Mouse (Mus musculus) CD4-positive helper T cell, adult 2 months (primary cell): ENCODE data around the gene Impdh2.

Experiments
- DNase-seq: peaks from one replicate; pipeline ENCODE4 v3.0.0-alpha.2; 2012; ENCODE audit warnings: low read depth, missing footprints, low spot score

Impdh2 gene

GRCm38 (mm10) chr9:108569381-108570206, 9.5 kb downstream of the Impdh2 start, which contains the start of gene Dalrd3:
TSS of gene Dalrd3 (plus strand) at chr9:108569886.
- peak; percentile 93 for DNase-seq

DNA sequence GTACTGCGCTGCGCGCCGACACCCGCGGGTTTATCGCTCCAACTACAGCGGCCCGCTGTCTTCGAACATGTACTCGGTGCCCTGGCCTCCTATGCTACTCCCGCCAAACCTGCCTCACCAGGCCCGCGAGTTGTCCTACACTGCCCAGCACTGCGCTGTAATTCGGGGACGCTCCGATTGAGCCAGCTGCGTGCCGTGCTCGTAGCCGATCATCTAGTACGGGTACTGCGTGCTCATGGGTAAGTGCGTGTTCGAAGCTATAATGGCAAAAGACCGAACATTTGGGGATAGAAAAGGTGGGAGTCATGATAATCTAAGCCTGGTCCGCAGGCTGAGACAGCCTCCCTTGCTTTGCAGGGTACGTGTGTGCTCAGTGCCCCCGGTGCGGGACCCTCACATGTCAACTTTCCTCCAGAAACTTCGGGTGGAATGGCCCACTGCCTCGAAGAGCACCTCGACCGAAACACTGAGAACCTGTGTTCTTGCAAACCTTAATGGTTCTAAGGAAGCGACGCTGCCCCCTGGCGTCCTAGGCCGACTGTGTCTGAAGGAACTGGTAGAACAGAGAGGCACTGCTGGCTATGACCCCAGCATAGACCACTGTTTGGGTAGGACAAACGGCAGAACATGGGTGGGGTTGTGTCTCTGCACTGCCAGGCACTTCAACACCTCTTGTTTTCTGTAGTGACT, 10.3 kb downstream of the Impdh2 start:
- DNase-seq, result peak; percentile 87

DNA sequence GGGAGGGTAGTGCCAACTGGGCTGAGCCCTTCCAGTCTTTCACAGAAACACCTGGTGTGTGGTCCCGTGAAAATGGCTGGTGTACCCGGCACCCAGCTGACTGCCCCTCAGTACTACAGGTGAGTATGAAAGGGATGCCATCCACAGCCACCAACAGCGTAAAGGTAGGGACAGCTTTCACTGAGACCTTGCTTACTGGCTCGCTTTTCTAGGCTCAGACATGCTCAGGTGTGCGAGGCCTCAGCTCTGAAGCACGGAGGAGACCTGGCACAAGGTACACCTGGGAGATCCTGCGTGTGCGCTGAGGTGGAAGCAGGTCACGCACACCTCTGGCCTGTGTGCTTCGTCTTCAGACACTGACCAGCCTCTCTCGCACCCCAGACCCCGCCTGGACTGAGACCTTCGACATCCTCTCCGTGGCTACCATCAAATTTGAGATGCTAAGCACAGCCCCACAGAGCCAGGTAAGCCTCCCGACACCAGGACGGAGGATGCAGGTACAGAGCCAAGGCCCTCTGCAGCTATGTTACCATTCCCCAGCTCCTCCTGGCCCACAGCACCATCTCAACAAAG, 11.4 kb downstream of the Impdh2 start:
- DNase-seq, result no peak

DNA sequence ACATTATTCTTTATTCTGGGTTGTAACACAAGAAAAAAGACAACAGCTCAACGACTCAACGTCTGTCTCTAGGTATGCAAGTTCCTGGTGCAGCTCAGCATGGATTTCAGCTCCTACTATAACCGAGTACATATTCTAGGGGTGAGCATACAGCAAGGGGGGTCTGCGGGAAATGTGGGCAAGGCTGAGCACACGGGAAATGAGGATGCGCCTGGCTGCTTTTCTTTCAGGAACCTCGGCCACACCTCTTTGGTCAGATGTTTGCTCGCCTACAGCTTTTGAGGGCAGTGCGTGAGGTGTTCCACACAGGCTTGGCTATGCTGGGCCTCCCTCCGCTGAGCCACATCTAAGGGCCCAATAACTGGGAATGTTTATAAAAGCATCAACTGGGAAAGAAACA, 12.2 kb downstream of the Impdh2 start:
- DNase-seq, result no peak

GRCm38 (mm10) chr9:108573774-108574690, 13.9 kb downstream of the Impdh2 start:
- DNase-seq, result peak; percentile 78

DNA sequence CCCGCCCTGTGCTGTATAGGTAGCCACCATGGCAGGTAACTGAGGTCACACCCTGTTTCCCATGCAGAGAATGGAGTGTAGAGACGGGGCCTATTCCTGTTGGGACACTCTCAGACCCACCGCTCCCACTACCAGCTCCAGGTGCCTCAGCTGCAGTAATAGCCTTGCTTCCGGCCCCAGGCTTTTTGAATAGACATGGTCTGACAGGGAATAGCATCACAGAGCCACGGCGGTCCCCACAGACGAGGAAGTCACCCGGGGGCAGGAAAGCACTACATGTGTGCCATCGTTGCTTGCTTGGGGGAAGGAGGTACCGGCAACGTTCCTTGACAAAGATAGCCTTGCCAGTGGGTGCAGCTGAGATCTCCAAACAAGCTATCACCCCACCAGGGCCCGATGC, 14.8 kb downstream of the Impdh2 start:
- no peak for DNase-seq

DNA sequence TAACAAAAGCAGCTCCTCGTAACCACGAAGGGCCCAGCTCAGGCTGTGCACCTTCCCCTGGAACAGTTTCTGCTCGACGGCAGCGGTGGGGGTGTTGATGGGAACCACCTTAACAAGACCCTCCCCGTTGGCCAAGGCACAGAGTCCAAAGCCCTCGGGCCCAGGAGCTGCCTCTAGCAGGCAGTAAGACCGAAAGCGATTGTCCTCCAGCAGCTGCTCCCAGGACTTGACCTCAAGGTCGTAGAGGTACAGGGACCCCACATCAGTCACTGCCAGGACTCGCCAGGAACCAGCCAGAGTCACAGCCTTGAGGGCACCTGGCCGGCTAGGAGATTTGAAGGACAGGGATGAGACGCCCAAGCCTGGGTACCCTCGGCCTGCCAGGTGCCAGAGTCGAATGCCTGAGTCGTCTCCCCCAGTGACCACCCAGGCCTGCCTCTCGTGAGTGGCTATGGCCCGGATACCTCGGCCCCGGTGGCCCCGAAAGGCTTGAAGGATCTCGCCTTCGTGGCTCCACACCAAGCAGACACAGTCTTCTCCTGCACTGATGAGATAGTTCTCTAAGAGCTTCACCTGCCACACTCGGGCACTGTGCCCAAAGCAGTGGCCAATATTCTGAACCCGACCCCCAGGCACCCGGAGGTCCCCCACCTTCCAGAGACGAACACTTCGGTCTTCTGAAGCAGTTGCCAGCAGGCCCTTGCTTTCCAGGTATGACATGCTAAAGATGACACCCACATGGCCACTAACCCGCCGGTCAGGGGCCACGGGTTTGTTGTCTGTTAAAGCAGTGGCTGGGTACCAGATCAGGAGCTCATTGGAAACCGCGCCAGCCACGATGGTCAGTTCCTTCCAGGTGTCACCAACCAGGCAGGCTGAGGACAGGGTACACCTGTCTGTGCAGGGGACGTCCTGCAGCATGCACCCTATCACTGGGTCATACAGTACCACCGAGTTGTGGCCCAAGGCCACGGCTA, 15.5 kb downstream of the Impdh2 start:
- DNase-seq, result no peak

DNA sequence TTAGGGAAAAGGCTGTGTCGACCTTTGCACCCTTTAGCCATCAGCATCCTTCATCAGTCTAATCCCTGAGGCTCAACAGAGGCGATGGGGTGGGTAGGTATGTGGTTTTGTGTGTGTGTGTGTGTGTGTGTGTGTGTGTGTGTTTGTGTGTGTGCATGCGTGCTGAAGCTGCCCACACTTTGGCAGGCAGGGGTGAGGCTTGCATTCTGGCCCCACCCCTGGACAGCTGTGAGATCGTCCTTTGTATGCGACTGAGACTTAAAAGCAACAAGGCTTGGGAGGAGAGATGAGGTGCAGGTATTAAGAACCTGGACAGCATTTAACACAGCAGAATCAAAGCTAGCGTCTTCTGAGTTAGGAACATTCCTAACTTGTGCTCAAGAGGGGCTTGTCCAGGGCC, 16.9 kb downstream of the Impdh2 start:
- no peak for DNase-seq

DNA sequence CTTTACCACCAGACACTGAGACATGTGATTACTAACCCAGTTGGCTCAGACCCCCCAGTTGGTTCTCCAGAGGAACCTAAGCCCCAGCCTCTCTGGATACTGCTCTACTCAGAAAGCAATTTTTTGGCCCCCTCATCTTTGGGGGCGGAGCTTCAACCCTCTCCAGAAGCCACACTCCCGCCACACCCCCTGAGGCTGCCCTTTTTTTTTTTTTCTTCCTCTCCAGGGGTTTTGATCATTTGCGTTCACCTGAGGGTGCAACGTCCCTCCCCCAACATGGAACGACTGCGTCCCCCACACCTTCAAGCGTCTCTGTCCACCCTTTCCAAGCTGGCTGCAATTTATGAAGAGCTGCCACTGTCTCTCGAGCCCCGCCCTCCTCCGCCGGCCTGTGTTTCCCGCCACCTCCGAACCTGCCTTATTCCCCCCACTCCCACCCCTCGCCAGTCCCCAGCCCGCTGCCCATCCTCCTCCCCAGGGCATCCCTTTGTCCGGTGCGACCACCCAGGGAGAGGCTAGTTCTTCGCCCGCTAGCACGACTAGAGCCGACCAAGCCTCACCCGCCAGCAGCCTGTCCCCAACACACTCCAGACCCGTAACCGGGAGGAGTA, 18.0 kb downstream of the Impdh2 start:
- peak; percentile 62 for DNase-seq

- DNase-seq, result peak; percentile 94
These were observed 18.7 kb downstream of the Impdh2 start, which contains the start of gene Wdr6 for GRCm38 (mm10) chr9:108578545-108579343. TSS of gene Wdr6 (minus strand) at chr9:108578739.

DNA sequence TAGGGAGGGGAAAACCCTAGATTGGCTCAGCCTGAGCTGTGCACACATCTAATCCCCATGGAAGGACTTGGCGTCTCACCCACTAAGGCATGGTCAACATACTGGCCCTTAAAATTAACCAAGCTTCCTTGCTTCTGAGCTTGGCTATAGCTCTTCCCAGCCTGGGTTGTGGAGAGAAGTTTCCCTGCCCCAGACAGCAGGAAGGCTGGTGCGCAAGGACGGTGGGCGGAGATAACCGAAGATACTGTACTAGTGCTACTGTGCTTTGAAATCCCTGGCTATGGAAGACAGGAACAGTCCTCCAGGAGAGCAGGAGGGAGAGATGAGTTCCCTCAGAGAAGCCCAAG, 19.2 kb downstream of the Impdh2 start:
- no peak for DNase-seq

DNA sequence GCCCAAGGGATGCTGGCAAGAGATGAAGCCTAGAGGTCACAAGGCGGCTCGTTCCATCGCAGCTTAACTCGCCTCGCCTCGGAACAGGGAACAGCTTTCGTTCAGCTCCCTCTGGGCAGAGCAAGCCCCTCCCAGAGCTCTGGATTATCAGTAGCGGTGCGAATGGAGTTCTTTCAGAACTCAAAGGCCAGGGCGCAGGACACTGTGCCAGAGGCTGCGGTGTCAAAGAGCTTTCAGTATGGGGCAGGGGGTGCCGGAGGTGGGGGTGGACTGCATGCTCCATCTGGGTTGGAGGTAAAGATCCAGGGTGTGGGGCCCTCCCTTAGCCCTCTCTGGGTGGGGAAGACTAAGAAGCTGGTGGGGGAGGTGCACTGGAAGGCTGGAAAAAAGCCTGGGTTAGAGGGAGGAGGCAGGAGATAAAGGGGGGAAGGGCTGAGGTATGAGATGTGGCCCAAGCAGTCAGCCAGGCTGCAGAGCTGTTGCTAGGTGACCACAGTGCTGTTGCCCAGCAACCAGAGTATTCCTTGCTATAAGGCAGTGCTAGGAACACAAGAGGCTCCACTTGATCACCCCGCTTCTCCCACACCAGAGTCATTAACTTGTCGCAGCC, 27.6 kb downstream of the Impdh2 start:
- DNase-seq, result no peak

GRCm38 (mm10) chr9:108589229-108589628, 29.1 kb downstream of the Impdh2 start:
- DNase-seq, result no peak

DNA sequence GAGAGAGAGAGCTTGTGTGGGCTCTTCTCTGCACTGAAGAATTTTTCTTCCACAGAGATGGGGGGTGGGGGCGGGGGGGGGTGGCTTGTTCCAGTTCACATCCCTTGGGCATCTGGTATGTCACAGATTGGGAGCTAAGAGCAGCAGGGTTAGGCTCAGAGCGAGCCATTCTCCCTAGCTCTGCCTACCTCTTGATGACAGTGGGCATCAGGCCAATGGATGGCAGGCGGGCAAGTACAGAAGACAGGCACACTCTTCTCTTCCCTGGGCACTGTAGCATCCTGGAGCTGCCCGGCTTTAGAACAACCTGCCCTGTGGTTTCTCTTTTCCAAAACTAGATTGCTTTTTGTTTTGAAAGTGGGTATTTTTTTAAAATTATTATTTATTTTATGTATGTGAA, 31.4 kb downstream of the Impdh2 start:
- DNase-seq, result no peak

GRCm38 (mm10) chr9:108594354-108594753, 34.3 kb downstream of the Impdh2 start:
- no peak for DNase-seq

- peak; percentile 72 for DNase-seq
These were observed 37.1 kb downstream of the Impdh2 start, which contains the start of gene P4htm for GRCm38 (mm10) chr9:108596998-108597764. TSS of gene P4htm (minus strand) at chr9:108597667.

- no peak for DNase-seq
These were observed 39.0 kb downstream of the Impdh2 start for GRCm38 (mm10) chr9:108599021-108599566.
